Mouse (Mus musculus) testis, adult 2 months (tissue): ENCODE measurements around the gene Ccdc106. TPM values are rescaled to one million over a fixed set of nuclear protein-coding genes. Genes with fewer than 3 reads are reported as not detected.

ENCODE experiments used
- H3K27ac ChIP-seq: fragments of 200-500 bp; 2 replicates; pipeline ENCODE4 v1.5.1; 2012; ENCODE audit warnings: low read depth, low read length; ENCODE audit not compliant: control insufficient read depth, insufficient read depth
- H3K27me3 ChIP-seq: fragments of 200-500 bp; 2 replicates; pipeline ENCODE4 v1.6.1; 2012; ENCODE audit warnings: mild to moderate bottlenecking, low read length, moderate library complexity; ENCODE audit not compliant: control insufficient read depth, insufficient read depth
- H3K36me3 ChIP-seq: fragments of 200-500 bp; 2 replicates; pipeline ENCODE4 v1.6.1; 2012; ENCODE audit warnings: mild to moderate bottlenecking, low read length; ENCODE audit not compliant: control insufficient read depth, insufficient read depth
- H3K4me1 ChIP-seq: fragments of 200-500 bp; 2 replicates; pipeline ENCODE4 v1.6.1; 2012; ENCODE audit warnings: low read length; ENCODE audit not compliant: control insufficient read depth, insufficient read depth
- H3K4me3 ChIP-seq: fragments of 200-500 bp; 2 replicates; pipeline ENCODE4 v1.5.1; 2012; ENCODE audit warnings: low read depth, mild to moderate bottlenecking, low read length, moderate library complexity, mixed read lengths; ENCODE audit not compliant: control insufficient read depth
- CTCF ChIP-seq: fragments of 200-500 bp; IDR thresholded peaks from 2 replicates; pipeline ENCODE4 v1.5.1; 2012; ENCODE audit warnings: low read depth, mild to moderate bottlenecking, inconsistent platforms, low read length, moderate library complexity; ENCODE audit not compliant: control insufficient read depth, insufficient read depth, insufficient replicate concordance
- POLR2A ChIP-seq: fragments of 200-500 bp; IDR thresholded peaks from 2 replicates; pipeline ENCODE4 v1.6.1; 2012; ENCODE audit warnings: low read depth, mild to moderate bottlenecking, inconsistent platforms, low read length, moderate library complexity; ENCODE audit not compliant: control insufficient read depth
- polyA plus RNA-seq: library from polyadenylated mRNA; depleted of rRNA; stranded (reverse); fragments of >200 nt; gene quantifications from 2 replicates; pipeline ENCODE4 v1.2.3, GENCODE M21; 2012

Ccdc106 gene
- polyA plus RNA-seq, 1 experiment: 7.9 TPM

DNA sequence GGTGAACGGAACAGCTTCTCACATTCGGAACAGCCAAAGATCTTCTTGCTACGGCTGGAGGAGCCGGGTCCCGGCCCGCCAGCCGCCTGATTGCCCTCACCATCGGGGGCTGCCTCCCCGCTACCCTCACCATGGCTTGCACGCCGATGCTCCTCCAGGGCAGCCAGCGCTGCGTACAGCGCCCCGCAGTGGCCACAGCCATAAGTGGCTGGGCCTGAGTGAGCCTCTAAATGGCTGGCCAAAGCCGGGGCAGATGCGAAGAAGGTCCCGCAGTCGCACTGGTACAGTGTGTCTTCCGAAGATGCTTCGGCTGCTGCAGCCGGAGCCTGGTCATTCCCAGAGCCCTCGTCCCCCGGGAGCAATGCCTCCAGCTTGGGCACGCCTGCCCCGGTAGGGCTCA lies 12.1 kb upstream of the Ccdc106 start:
- TF ChIP-seq CTCF (no peak), POLR2A (no peak)
- no peak overlapping the region for H3K27ac ChIP-seq
- H3K27me3 ChIP-seq: no peaks in the 10 kb centered on the region
- H3K4me3 ChIP-seq: no peak overlapping the region
- no peaks in the 10 kb centered on the region for H3K36me3 ChIP-seq
- no peaks in the 10 kb centered on the region; the same call in 1 of the 2 replicates for H3K4me1 ChIP-seq

DNA sequence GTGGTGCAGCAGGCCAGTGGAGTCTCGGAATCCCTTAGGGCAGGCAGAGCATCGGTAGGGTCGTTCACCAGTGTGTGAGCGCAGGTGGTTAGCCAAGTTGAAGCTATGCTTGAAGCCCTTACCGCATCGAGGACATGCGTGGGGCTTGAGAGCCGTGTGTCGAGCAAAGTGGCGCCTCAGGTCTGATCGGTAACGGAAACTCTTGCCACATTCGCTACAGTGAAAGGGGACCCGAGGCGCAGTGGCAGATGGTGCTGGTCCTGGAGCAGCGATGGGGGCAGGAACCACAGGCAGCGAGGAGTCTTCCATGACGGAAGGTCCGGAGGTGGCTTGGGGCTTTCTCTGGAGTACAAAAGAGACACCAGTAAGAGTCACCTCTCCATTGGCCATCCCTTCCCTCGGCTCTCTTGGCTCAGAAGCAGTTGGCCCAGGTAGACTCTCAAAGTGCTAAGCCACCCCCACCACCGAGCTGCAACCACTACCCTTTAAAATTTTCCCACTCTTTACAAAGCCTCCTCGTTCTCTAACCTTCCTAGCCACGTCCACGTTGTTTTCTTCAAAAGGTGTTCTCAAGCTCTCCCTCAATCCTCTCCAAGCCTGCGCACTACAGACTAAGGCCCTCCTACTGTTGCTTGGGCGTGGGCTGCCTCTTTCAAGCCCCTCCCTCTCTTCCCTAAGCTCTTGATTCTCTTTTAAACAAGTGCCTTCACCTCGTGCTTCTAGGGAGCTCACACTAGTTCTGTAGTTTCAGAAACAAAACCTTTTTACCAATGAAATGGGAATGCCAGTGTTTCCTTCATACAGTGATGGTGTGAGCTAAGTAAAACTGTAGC lies 7.5 kb upstream of the Ccdc106 start:
- Histone ChIP-seq H3K27ac (no peak overlapping the region), H3K36me3 (no peaks in the 10 kb centered on the region), H3K4me3 (no peak overlapping the region), H3K4me1 (peaks cover 4% of the 10 kb centered on the region), H3K27me3 (no peaks in the 10 kb centered on the region)
- TF ChIP-seq POLR2A (no peak), CTCF (no peak)

DNA sequence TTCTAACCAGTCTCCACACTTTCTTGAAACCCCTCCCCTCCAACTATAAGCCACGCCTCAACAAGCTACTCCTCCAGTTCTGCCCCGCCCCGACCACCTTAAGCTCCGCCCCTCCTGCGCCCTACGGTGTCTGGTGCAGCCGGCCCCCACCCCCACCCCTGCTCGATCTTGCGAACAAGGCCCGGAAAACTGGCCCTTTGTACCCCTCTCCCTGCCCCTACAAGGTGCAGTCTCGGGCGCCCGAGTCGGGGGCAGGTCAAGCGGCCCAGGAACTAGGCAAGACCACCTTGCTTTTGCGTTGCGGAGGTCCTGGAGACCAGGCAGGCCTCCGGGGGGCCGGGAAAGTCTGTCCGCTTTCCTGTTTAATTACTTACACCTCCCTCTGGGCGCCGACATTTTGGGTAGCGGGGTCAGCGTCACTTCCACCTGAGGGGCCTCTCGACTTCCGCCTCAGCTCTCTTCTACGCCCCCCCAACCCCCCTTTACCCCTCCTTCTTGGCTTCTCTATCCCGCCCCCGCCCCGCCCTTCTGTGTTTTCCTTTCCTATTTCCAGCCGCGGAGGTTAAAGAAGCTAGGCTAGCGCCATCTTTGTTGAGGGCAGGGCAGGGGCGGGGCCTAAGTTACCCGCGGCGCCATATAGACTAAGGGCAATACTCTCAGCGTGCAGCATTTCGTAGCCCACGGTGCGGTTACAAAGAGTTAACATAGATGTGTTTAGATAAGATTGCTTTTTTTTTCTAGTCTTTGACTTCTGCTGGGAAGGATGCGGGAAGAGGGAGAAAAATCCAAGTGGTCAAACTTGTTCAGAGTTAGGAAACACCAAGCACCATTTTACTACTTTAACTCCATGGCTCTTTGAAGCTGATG lies 5.9 kb upstream of the Ccdc106 start, which contains the start of the genes Zfp524 and Fiz1:
Zfp524 (plus strand) TSS at position 165 of the 867 bp plus-strand sequence.
Fiz1 (minus strand) TSS at position 447 of the 867 bp plus-strand sequence.
- no peak for TF ChIP-seq CTCF
- peak; percentile 65 for TF ChIP-seq POLR2A
- peak within 1 kb of the TSS; percentile 94 for H3K27ac ChIP-seq
- peak within 1 kb of the TSS; percentile 92 for H3K4me3 ChIP-seq
- peaks cover 4% of the 10 kb centered on the region for H3K4me1 ChIP-seq
- no peaks in the 10 kb centered on the region for H3K36me3 ChIP-seq
- no peaks in the 10 kb centered on the region for H3K27me3 ChIP-seq

DNA sequence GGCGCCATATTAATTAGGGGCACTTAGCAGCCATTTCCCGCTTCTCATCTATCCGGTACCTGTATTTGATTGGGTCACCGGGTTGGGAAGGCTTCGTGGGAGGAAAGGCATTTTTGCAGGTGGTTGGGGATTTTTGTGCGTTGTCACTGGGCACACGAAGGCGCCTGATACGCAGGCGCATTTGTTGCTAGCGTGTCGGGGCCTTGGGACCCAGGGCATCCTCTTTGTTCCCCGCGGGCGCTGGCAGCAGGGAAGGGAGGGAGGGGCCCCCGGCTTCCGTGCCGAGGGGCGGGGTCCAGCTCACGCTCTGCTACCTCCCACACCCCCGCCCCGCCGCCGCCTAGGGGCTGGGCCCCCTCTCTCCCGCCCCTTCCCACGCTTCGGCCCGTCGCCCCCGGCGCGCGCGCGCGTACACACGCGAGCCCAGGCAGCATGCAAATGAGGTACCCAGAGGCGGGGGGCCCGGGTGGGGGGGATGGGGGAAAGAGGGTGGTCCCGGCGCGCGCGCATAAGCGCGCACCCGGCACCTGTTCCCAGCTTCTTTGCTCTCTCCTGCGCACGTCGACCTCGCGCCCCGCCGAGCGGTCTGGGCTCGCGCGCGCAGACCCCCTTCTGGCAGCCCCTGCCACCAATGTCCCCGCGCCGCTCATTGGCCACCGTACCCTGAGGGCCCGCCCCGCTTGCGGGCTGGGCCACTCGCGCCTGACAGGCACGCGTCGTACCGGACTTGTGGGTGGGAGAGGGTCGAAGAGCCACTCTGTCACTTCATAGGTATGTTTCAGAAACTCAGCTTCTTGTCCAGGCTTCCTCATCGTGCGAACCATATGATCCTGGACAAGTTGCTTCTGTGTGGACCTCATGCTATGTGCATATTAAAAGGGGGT lies 5.0 kb upstream of the Ccdc106 start, which contains the start of gene Gm44973:
Gm44973 (plus strand) TSS at position 379 of the 884 bp plus-strand sequence.
- Histone ChIP-seq H3K27ac (peak within 1 kb of the TSS; percentile 94), H3K27me3 (no peaks in the 10 kb centered on the region), H3K4me3 (peak within 1 kb of the TSS; percentile 92), H3K36me3 (no peaks in the 10 kb centered on the region), H3K4me1 (peaks cover 4% of the 10 kb centered on the region)
- TF ChIP-seq CTCF (no peak), POLR2A (peak; percentile 33; the same call in 1 of the 2 replicates)

DNA sequence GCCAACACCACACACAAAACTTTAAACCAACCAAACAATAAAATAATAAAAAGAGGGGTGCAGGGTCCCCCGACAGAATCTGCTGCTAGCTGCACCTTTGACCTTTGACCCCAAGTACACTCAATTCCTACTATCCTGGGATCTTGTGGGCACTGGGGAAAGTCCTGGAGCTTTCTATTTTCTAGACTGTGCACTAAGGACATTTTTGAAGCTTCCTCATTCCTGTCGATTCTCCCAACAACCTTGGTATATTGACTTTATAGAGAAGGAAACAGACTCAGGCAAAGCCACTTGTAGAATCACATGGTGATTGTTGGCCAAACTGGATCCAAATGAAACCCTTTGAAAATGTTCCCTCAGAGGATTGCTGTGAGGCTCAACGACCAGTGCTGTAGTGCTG lies 4.3 kb upstream of the Ccdc106 start:
- Histone ChIP-seq H3K4me1 (peaks cover 4% of the 10 kb centered on the region), H3K36me3 (no peaks in the 10 kb centered on the region), H3K4me3 (peak overlapping the region; percentile 90), H3K27me3 (no peaks in the 10 kb centered on the region), H3K27ac (peak overlapping the region; percentile 90)
- TF ChIP-seq POLR2A: no peak
- TF ChIP-seq CTCF: no peak

DNA sequence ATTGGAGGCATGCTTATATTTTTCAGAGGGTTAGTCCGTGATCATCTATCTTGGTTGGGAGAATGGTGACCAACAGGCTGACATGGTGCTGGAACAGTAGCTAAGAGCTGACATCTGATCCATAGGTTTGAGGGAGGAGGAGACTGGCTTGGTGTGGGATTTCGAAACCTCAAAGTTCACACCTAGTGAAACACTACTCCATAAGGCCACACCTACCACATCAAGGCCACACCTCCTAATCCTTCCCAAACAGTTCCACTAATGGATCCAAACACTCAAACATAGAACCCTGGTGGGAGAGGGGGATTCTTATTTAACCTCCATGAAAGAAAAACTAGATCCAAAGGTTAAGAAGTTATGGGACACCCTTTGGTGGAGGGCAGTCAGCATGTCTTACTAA lies 3.4 kb upstream of the Ccdc106 start:
- H3K27ac ChIP-seq: no peak overlapping the region
- no peak overlapping the region for H3K4me3 ChIP-seq
- TF ChIP-seq POLR2A (no peak), CTCF (no peak)
- peaks cover 4% of the 10 kb centered on the region for H3K4me1 ChIP-seq
- H3K27me3 ChIP-seq: no peaks in the 10 kb centered on the region
- no peaks in the 10 kb centered on the region for H3K36me3 ChIP-seq

DNA sequence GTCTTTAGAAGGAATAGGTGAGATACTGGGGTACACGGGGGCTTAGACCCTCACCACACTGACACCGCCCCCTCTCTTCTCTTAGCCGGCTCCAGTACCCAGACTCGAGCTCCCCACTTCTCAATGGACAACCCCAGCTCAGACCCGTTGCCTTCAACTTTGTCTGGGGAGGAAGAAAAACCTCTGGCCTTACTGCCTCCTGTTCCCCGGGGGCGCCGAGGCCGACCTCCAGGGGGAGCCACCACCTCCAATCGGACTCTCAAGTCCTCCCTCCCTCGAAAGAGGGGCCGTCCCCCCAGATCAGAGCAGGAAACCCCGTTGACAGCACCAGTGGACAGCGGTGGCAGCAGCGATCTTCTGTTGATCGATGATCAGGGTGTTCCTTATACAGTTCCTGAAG lies 3.0 kb upstream of the Ccdc106 start:
- H3K4me3 ChIP-seq: no peak overlapping the region

More for the DNA sequence above, 3.0 kb upstream of the Ccdc106 start:
- Histone ChIP-seq H3K36me3 (peaks cover 1% of the 10 kb centered on the region; the same call in 1 of the 2 replicates), H3K4me1 (peaks cover 4% of the 10 kb centered on the region), H3K27me3 (no peaks in the 10 kb centered on the region), H3K27ac (no peak overlapping the region)
- TF ChIP-seq POLR2A (no peak), CTCF (no peak)
